Mouse (Mus musculus): Measurements from ENCODE around the gene Dapk2. TPM values are rescaled to one million over a fixed set of nuclear protein-coding genes. Genes with fewer than 3 reads are reported as not detected.

The Dapk2 gene
- total RNA-seq, 1 experiment from 2014 or later = 2.5 TPM

DNA sequence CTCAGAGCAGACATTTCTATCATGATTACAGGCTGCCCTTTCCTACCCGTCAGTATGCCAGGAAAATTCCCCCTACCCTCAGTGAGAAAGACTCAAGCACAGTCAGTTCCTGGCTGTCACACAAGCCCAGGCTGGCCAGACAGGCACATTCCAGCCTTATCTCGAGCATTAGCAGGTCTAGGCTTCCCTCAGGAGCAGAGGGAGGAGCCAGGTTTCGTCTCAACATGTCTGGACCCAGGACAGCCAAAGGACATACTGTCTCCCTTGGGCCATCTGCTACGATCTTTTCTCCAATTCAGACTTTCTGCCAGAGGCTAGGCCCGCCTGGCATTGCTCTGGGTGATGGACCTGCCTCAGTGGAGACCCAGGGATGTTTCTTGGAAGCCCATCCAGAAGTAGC, 48.8 kb downstream of the Dapk2 start:
- no peak for ATAC-seq (replicated peaks in 1 of 2; ENCODE audit: insufficient read depth in 1 of 2, low FRiP score in 2 of 2, low TSS enrichment in 1 of 2, low read depth in 1 of 2, poor library complexity in 2 of 2, severe bottlenecking in 2 of 2)

DNA sequence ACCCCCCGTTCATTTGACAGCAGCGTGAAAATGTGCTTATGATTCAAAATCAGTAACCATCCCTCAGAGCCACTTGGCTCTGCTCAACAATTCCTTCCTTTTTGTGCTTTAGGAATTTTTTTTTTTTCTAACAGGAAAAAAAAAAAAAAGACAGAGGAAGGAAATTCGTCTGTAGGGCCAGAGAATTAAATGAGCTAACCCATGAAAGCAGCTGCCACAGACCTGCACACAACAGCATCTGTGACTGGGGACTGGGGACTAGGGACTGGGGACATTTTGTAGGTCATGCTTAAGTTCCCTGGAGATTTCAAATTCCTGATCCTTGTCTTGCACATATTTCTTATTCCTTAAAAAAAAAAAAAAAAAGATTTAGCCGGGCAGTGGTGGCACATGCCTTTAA, 53.4 kb downstream of the Dapk2 start:
- no peak for ATAC-seq (replicated peaks in 1 of 2; ENCODE audit: insufficient read depth in 1 of 2, low FRiP score in 2 of 2, low TSS enrichment in 1 of 2, low read depth in 1 of 2, poor library complexity in 2 of 2, severe bottlenecking in 2 of 2)

DNA sequence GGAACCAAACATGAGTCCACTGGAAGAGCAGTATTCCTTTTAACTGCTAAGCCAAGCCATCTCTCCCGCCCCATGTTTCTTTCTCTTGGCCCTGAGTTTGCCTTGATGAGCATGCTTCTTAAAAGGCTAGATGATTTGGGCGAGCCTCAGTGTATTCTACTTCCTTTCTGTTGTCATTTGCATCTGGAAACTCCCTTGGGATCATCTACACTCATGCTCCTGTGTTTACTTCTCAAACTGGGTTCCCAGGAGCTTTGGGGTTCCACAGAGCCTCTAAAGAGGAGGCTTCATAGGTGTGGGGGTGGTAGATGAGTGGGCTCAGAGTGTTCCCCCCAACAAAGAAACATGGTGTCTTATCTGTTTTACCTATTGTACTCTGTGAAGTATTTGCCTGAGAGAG, 54.1 kb downstream of the Dapk2 start:
- ATAC-seq (replicated peaks in 1 of 2; ENCODE audit: insufficient read depth in 1 of 2, low FRiP score in 2 of 2, low TSS enrichment in 1 of 2, low read depth in 1 of 2, poor library complexity in 2 of 2, severe bottlenecking in 2 of 2) = no peak

DNA sequence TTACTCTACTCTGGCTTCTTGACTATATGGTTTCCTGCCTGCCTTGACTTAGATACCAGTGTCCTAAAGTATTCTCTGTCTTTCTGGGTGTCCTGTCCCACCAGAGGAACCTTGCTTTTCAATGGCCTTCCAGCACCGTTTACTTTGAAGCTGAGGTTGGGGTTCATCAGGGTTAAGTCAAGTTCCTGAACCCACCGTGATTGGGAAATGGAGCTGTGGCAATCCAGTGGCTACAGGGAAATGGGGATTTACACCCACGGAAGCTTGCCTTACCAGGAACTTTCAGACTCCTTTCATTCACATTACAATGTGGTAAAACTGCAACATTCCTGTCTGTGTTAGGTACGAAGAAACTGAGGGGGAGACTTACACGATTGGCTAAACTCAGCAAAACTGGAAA, 54.8 kb downstream of the Dapk2 start:
- ATAC-seq (replicated peaks in 1 of 2; ENCODE audit: insufficient read depth in 1 of 2, low FRiP score in 2 of 2, low TSS enrichment in 1 of 2, low read depth in 1 of 2, poor library complexity in 2 of 2, severe bottlenecking in 2 of 2) = no peak

DNA sequence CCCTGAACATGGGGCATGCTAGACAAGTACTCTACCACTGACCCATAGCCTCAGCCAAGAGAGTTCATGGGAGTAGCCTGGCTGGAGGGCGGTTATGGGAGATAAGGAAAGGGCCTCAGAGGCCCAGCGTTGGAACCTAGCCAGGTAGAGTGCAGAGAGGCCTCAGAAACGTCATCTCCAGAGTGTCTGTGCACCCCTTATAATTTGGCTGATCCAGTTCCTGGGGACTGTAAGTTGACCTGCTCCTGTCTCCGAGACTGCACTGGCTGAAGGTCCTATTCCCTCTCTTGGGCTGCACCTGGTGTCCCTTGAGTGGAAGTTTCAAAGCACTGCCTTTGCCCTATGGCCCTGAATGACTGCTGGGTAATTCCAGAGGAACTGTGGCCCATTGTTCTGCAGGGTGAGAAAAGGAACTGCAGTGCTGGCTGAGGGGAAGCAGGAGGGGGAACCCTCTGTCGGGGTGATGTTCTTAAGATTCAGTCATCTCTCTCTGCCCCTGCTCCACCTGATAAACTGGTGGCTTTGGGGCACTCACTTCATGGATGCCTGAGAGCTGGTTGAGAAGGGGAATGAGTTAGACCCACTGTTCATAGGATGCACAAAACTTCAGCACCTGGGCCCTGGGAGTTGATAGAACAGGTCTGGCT, 55.5 kb downstream of the Dapk2 start:
- ATAC-seq (replicated peaks in 1 of 2; ENCODE audit: insufficient read depth in 1 of 2, low FRiP score in 2 of 2, low TSS enrichment in 1 of 2, low read depth in 1 of 2, poor library complexity in 2 of 2, severe bottlenecking in 2 of 2) = peak; percentile 37 to 66; a peak in 2 of 4 replicates

DNA sequence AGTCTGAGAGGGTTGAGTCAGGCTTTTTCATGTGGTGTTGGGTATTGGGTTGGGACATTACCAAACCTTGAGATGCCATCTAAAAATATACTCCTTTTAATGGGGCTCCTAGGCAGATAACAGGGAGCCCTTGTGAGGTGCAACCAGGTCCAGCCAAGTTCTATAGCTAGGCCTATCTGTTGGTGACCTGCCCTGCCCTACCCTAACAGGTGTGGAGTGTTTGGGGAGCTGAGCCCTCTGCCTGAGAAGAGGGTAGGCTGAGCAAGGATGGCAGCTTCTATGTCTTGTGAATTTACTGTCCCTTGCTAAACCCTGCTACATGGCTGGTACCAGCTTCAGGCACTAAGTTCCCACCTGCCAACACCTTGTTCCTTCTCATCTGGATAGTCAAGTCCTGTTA, 57.5 kb downstream of the Dapk2 start:
- ATAC-seq (replicated peaks in 1 of 2; ENCODE audit: insufficient read depth in 1 of 2, low FRiP score in 2 of 2, low TSS enrichment in 1 of 2, low read depth in 1 of 2, poor library complexity in 2 of 2, severe bottlenecking in 2 of 2) = no peak

DNA sequence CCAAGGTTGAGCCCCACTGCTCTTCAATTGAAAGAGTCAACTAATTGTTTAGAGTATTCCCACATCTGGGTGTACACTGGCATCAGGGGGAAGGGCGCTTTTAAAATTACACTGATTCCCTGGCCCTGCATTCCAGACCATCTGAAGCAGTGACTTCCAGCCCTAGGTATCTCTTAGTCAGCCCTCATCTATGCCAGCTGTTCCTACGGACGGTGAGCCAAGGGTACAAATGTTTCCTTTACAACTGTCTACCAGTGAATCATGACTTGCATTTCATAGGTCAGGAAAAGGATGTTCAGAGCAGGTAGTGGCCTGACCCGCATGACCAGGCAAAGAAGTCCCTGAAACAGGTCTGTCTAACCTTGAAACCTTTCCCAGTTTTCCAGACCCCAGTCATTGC, 59.9 kb downstream of the Dapk2 start:
- ATAC-seq (replicated peaks in 1 of 2; ENCODE audit: insufficient read depth in 1 of 2, low FRiP score in 2 of 2, low TSS enrichment in 1 of 2, low read depth in 1 of 2, poor library complexity in 2 of 2, severe bottlenecking in 2 of 2) = no peak

DNA sequence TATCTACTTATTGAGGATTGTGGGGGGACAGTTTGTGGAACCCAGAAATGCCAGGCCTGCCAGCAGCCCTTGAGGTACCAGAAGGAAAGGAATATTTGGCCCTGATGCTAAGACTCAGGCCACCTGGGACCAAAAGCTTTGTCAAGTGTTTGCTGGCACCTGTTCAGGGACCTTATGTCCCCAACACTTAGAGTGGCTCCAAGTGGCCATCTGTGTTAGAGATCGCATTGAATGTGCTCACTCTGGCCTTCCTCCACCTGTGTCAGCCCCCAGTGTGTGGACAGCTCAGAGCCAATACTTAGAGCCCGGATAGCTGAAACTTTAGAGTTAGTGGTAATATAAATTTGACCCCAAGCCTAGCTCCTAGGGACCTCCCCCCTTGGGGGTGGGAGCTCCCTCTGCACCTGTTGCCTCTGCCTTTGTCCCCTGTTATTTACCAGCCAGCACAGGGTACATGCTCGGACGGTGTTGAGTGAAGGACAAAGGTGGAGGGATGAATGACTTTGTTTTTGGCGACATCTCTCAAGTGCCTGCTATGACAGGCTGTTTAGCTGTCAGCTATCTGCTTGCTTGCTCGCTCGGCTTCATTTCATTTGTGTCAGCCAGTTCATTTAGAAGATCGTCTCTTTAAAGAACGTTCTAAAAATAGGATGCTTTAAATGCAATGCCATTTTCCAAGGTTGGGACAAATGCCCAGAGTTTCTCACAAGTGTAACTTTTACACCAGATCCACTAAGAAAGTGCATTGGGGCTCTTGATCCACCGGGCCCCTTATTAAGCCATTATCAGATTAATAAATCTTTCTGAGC, 61.1 kb downstream of the Dapk2 start:
- no peak for ATAC-seq (replicated peaks in 1 of 2; ENCODE audit: insufficient read depth in 1 of 2, low FRiP score in 2 of 2, low TSS enrichment in 1 of 2, low read depth in 1 of 2, poor library complexity in 2 of 2, severe bottlenecking in 2 of 2)

DNA sequence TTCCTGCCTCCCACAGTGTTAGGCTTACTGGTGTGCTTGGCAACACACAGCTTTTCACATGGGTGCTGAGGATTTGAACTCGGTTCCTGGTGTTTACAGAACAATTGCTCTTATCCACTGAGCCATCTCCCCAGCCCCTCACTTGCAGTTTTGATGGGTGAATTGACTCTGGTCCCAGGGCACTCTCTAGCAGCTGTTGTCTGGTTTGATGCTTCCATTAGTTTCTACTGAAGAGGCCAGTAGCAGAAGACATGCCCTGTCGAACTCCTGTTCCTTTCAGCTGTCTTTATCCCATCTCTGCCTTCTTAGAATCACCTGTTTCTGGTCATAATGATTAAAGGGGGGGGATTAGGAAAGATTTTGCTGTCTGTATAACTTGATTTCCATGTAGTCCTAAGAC, 65.8 kb downstream of the Dapk2 start:
- ATAC-seq (replicated peaks in 1 of 2; ENCODE audit: insufficient read depth in 1 of 2, low FRiP score in 2 of 2, low TSS enrichment in 1 of 2, low read depth in 1 of 2, poor library complexity in 2 of 2, severe bottlenecking in 2 of 2) = no peak

DNA sequence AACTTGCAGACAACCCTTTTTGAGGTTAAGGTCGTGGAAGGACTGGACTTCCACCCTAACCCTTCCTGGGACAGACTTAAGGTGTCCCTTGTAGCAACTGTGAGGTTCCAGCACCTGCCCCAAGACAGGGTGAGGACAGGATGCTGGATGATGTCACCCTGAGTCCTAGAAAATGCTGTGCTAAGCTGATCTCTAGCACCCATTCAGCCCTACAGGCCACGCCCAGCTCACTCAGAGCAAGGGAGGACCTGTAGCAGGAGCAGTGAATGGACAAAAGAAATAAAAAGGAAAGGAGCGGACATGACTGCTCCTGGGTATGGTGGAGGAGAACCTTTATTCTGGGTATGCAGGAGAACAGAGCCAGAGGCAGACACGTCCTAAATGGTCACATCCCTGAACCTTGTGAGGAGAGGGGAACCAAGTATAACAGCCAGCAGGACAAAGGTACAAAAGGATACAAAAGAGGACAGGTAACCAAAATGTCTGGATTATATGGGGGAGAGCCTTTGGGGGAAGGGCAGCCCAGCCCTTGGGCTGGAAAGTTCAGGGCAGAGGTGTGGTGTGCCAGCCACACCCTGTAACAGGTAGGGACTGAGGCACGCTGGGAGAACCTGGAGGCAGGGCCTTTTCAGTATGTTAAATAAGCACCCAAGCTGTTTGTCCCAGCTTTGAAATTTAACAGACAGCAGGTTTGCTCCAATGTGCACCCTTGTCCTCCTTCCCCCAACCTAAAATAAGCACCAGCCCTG, 67.9 kb downstream of the Dapk2 start:
- no peak for ATAC-seq (replicated peaks in 1 of 2; ENCODE audit: insufficient read depth in 1 of 2, low FRiP score in 2 of 2, low TSS enrichment in 1 of 2, low read depth in 1 of 2, poor library complexity in 2 of 2, severe bottlenecking in 2 of 2)

DNA sequence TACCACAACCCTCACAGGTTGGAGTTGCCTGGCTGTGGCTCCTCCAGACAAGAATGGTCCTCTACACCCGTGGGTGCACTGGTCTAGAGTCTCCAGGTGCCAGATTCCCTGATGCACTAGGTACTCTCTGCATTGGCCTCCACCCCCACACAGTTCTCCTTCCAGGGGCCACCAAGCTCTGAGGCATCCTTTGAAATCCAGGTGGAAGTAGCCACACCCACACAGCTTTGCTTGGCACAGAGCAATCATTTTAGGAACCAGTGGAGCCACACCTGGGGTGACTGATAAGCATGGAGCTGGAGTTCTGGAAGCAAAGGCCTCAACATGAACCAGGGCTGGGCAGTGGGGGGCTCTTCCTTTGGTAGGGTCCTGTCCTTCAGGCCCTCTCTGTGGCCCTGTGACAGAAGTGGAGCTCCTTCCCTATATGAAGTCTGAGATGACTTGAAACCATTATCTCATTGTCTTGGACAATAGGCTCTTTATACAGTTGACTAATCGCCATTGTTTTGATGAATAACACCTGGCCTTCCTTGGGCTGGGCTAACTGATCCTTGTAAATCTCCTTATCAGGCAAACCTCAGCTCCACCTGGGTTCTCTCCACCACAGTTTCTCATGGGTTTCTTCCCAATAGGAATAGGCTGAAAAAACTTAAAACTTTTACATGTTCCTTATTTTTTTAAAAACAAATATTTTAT, 70.6 kb downstream of the Dapk2 start:
- ATAC-seq (replicated peaks in 1 of 2; ENCODE audit: insufficient read depth in 1 of 2, low FRiP score in 2 of 2, low TSS enrichment in 1 of 2, low read depth in 1 of 2, poor library complexity in 2 of 2, severe bottlenecking in 2 of 2) = no peak

DNA sequence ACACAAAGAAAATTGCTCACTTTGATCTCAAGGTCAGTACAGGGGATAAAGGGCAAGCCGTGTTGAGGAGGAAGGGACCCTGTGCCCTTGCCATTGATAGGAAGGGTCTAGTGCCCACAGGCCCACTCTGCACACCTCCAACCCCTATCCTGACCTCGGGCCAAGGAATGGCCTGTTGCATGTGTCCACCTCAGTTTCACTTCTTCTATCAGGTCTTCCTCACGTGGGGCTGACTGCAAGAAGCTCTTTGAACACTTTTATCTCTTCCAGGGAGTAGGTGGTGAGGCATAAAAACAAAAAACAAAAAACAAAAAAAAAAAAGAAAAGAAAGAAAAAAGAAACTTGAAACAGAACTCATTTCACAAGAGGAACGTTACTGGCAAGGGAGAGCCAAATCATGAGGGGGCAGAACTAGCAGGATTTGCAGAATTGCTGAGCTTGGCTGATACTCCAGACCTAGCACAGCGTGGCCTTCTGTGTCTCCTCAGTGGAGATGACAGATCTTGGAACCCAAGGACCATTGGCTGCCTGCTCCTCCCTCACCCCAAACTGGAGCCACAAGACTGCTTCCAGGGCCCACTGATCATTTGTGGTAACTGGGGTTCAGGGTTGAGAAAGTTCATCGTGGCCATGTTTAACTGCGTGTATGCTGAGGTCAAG, 73.9 kb downstream of the Dapk2 start:
- no peak for ATAC-seq (replicated peaks in 1 of 2; ENCODE audit: insufficient read depth in 1 of 2, low FRiP score in 2 of 2, low TSS enrichment in 1 of 2, low read depth in 1 of 2, poor library complexity in 2 of 2, severe bottlenecking in 2 of 2)

DNA sequence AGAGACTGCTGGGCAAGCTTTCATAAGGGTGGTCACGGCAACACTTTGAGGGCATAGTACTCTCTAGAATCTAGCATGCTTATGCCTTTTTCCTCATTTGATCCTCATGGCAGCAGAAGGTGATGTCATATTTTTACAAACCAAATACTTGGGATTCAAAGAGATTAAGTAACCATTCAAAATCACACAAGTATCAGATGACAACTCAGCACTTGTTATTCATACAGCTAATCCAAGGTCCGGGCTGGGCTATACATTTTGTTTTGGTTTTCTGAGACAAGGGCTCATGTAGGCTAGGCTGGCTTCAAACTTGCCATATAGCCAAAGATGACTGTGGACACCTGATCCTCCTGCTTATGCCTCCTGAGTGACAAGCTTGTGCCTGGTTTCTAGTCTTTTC, 78.6 kb downstream of the Dapk2 start:
- ATAC-seq (replicated peaks in 1 of 2; ENCODE audit: insufficient read depth in 1 of 2, low FRiP score in 2 of 2, low TSS enrichment in 1 of 2, low read depth in 1 of 2, poor library complexity in 2 of 2, severe bottlenecking in 2 of 2) = no peak

DNA sequence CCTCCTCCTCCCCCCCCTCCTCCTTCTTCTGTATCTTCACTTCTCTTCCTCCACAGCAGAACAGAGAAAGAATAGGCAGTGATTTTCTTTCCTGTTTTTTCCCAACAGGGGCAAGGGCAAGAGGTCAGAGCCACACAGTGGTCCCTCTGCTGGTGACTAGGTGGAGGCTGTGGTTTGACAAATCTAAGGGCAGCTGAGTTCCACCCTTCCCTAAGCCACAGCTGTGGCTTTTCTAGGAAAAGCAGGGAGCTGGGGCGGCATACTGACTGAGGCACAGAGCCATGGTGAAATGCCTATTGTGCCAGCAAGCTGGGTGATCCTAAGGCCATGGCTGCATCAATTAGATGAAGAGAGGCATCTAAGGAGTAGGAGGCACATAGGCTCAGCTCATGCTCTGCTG, 79.7 kb downstream of the Dapk2 start:
- ATAC-seq (replicated peaks in 1 of 2; ENCODE audit: insufficient read depth in 1 of 2, low FRiP score in 2 of 2, low TSS enrichment in 1 of 2, low read depth in 1 of 2, poor library complexity in 2 of 2, severe bottlenecking in 2 of 2) = no peak

DNA sequence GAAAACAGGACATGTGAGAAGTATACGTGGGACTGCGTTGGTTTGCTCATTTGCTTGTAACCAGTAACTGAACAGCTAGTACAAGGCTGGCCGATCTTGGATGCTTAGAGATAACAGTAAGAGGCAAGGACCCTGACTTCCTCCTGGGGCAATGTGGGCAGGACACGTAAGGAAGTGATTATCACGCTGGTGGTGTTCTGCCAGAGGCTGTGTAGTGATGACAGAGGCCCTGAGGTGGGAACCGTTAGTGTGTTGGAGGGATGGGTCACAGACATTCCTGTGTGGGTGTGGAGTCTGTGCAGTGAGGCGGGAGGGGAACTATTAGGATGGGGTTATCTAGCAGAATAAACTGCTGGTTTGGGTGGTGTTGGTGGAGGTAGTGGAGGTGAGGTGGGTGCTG, 81.2 kb downstream of the Dapk2 start:
- ATAC-seq (replicated peaks in 1 of 2; ENCODE audit: insufficient read depth in 1 of 2, low FRiP score in 2 of 2, low TSS enrichment in 1 of 2, low read depth in 1 of 2, poor library complexity in 2 of 2, severe bottlenecking in 2 of 2) = no peak

DNA sequence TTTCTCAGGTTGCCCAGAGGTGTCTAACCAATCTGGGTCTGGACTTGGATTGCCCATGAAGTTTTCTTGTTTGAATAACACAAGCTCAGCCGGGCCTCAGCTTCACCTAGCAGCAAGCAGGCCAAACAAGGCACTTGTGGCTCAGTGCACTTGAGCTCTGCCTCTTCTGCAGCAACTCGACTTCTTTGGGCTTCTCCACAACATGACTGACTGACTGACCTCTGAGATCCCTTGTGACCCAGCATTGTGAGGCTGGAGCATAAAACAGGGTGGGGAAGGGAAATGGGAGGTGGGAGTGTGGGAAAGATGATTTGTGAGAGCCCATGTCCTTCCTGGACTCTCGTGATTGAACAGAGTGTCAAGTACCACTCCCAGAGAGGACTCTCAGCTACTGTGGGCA, 81.7 kb downstream of the Dapk2 start:
- ATAC-seq (replicated peaks in 1 of 2; ENCODE audit: insufficient read depth in 1 of 2, low FRiP score in 2 of 2, low TSS enrichment in 1 of 2, low read depth in 1 of 2, poor library complexity in 2 of 2, severe bottlenecking in 2 of 2) = no peak

DNA sequence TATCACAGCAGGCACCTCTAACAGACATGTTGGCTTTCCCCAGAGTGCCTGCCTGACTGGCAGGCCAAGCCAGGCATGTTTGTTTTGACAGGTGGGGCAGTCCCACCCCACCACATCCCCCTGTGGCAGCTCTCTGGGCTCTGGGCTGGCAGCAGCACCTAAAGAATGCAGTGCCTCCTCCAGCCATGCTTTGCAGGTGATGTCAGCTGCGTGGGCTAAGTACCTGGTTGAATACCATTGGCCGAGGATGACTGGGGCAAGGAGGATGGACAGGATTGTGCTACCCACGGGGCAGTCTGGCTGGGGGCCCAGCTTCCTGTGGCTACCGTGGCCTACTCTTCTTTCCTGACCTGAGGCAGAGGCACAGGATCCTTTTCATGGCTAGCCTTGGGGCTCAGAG, 82.5 kb downstream of the Dapk2 start:
- ATAC-seq (replicated peaks in 1 of 2; ENCODE audit: insufficient read depth in 1 of 2, low FRiP score in 2 of 2, low TSS enrichment in 1 of 2, low read depth in 1 of 2, poor library complexity in 2 of 2, severe bottlenecking in 2 of 2) = peak in 1 of 2 experiments; percentile 9; a peak in 1 of 4 replicates

Measured in hematopoietic stem cell, adult 5-6 weeks (primary cell).